Mouse (Mus musculus) CH12.LX (cell line): ENCODE data around the gene Pax6. TPM values are rescaled to one million over a fixed set of nuclear protein-coding genes. Genes with fewer than 3 reads are reported as not detected.

ENCODE experiments used
- DNase-seq: peaks from one replicate; pipeline ENCODE4 v3.0.0-alpha.2; 2013; ENCODE audit errors: extremely low read depth
- H3K27ac ChIP-seq: 2 replicates; pipeline ENCODE4 v1.5.1; 2012; ENCODE audit warnings: low read depth, mild to moderate bottlenecking, control low read depth, moderate library complexity; ENCODE audit not compliant: insufficient read depth
- H3K27me3 ChIP-seq: replicated peaks from 2 replicates; pipeline ENCODE3; 2012; ENCODE audit warnings: inconsistent platforms
- H3K36me3 ChIP-seq, 2 experiments: replicated peaks in 1 of 2; 2 replicates each; pipeline versions ENCODE3 to v1.6.1; 2012; ENCODE audit warnings: inconsistent platforms in 1 of 2, low read length in 1 of 2, mild to moderate bottlenecking in 1 of 2, mixed read lengths in 1 of 2, moderate library complexity in 1 of 2; ENCODE audit not compliant: control insufficient read depth in 1 of 2, insufficient read depth in 1 of 2
- H3K4me1 ChIP-seq, 2 experiments: 2 replicates each; pipeline ENCODE4 v1.6.1; 2012; ENCODE audit warnings: inconsistent platforms in 1 of 2, moderate library complexity in 1 of 2; ENCODE audit not compliant: insufficient read depth in 2 of 2, control insufficient read depth in 1 of 2
- H3K4me2 ChIP-seq: 2 replicates; pipeline ENCODE4 v1.6.1; 2012; ENCODE audit warnings: low read depth, mild to moderate bottlenecking, control low read depth; ENCODE audit not compliant: poor library complexity, insufficient read depth, severe bottlenecking
- H3K4me3 ChIP-seq, 3 experiments: fragments of 150-350 bp in 1 of 3; sonication (generic) in 1 of 3; replicated peaks in 1 of 3; 2 replicates each; pipeline versions ENCODE3 to v1.5.1; 2011 to 2012; ENCODE audit warnings: low read depth in 2 of 3, low read length in 2 of 3, mild to moderate bottlenecking in 2 of 3, moderate library complexity in 2 of 3, control low read depth in 1 of 3, improper control_type of control experiment in 1 of 3, inconsistent platforms in 1 of 3, mixed read lengths in 1 of 3; ENCODE audit not compliant: poor library complexity in 1 of 3
- H3K79me2 ChIP-seq: replicated peaks from 2 replicates; pipeline ENCODE4 v1.6.1; 2012; ENCODE audit warnings: mild to moderate bottlenecking, moderate library complexity; ENCODE audit not compliant: control insufficient read depth, poor library complexity, insufficient read depth, severe bottlenecking; ENCODE audit errors: extremely low read depth
- H3K9ac ChIP-seq: 2 replicates; pipeline ENCODE4 v1.6.1; 2012; ENCODE audit warnings: low read depth, mild to moderate bottlenecking, control low read depth, moderate library complexity; ENCODE audit not compliant: insufficient read depth
- H3K9me3 ChIP-seq: replicated peaks from 2 replicates; pipeline ENCODE3; 2012; ENCODE audit warnings: low read length, inconsistent platforms, mixed read lengths
- BHLHE40 ChIP-seq: IDR thresholded peaks from 2 replicates; pipeline ENCODE4 v1.6.1; 2011; ENCODE audit warnings: mild to moderate bottlenecking, low read depth, low read length, improper control_type of control experiment
- CHD2 ChIP-seq: IDR thresholded peaks from 2 replicates; pipeline ENCODE4 v1.6.1; 2011; ENCODE audit warnings: low read length, improper control_type of control experiment
- CTCF ChIP-seq, 2 experiments: IDR thresholded peaks in 1 of 2; conservative IDR thresholded peaks in 1 of 2; 2 replicates each; pipeline ENCODE4 v1.5.1; 2011 to 2012; ENCODE audit warnings: low read depth in 2 of 2, low read length in 2 of 2, improper control_type of control experiment in 1 of 2, inconsistent platforms in 1 of 2, mild to moderate bottlenecking in 1 of 2, moderate library complexity in 1 of 2
- E2F4 ChIP-seq: IDR thresholded peaks from 2 replicates; pipeline ENCODE4 v1.6.1; 2011; ENCODE audit warnings: low read depth, low read length, improper control_type of control experiment; ENCODE audit not compliant: insufficient replicate concordance
- EP300 ChIP-seq: IDR thresholded peaks from 2 replicates; pipeline ENCODE4 v1.6.1; 2011; ENCODE audit warnings: low read length, improper control_type of control experiment
- HCFC1 ChIP-seq: IDR thresholded peaks from 2 replicates; pipeline ENCODE4 v1.6.1; 2012; ENCODE audit warnings: low read depth, mild to moderate bottlenecking, inconsistent platforms, low read length, improper control_type of control experiment
- JUND ChIP-seq: conservative IDR thresholded peaks from 2 replicates; pipeline ENCODE4 v1.6.1; 2011; ENCODE audit warnings: low read depth, low read length, improper control_type of control experiment
- KAT2A ChIP-seq: IDR thresholded peaks from 2 replicates; pipeline ENCODE4 v1.6.1; 2012; ENCODE audit warnings: low read length, improper control_type of control experiment, inconsistent platforms; ENCODE audit not compliant: insufficient replicate concordance
- MAX ChIP-seq: IDR thresholded peaks from 2 replicates; pipeline ENCODE4 v1.6.1; 2011; ENCODE audit warnings: low read length, improper control_type of control experiment
- NRF1 ChIP-seq: IDR thresholded peaks from 2 replicates; pipeline ENCODE4 v1.6.1; 2014; ENCODE audit warnings: low read depth, mild to moderate bottlenecking, inconsistent platforms, low read length, improper control_type of control experiment, moderate library complexity
- PAX5 ChIP-seq: IDR thresholded peaks from 2 replicates; pipeline ENCODE4 v1.6.1; 2012; ENCODE audit warnings: low read length, inconsistent platforms, mixed read lengths
- RAD21 ChIP-seq: IDR thresholded peaks from 2 replicates; pipeline ENCODE4 v1.6.1; 2011; ENCODE audit warnings: low read depth, mild to moderate bottlenecking, low read length, improper control_type of control experiment, moderate library complexity
- RCOR1 ChIP-seq: conservative IDR thresholded peaks from 2 replicates; pipeline ENCODE4 v1.6.1; 2012; ENCODE audit warnings: low read depth, mild to moderate bottlenecking, inconsistent platforms, low read length, improper control_type of control experiment
- SIN3A ChIP-seq: IDR thresholded peaks from 2 replicates; pipeline ENCODE4 v1.6.1; 2012; ENCODE audit warnings: low read length, improper control_type of control experiment, inconsistent platforms
- SMC3 ChIP-seq: IDR thresholded peaks from 2 replicates; pipeline ENCODE4 v1.6.1; 2011; ENCODE audit warnings: low read depth, low read length, improper control_type of control experiment
- TBP ChIP-seq: conservative IDR thresholded peaks from 2 replicates; pipeline ENCODE4 v1.6.1; 2011; ENCODE audit warnings: low read depth, low read length, improper control_type of control experiment
- TCF12 ChIP-seq: IDR thresholded peaks from 2 replicates; pipeline ENCODE4 v1.6.1; 2014; ENCODE audit warnings: low read depth, mild to moderate bottlenecking, inconsistent platforms, low read length, improper control_type of control experiment
- UBTF ChIP-seq: IDR thresholded peaks from 2 replicates; pipeline ENCODE4 v1.6.1; 2012; ENCODE audit warnings: low read depth, mild to moderate bottlenecking, inconsistent platforms, low read length, improper control_type of control experiment, moderate library complexity
- USF1 ChIP-seq: IDR thresholded peaks from 2 replicates; pipeline ENCODE4 v1.6.1; 2014; ENCODE audit warnings: low read depth, mild to moderate bottlenecking, inconsistent platforms, low read length, improper control_type of control experiment
- USF2 ChIP-seq: conservative IDR thresholded peaks from 2 replicates; pipeline ENCODE4 v1.6.1; 2011; ENCODE audit warnings: low read depth, low read length, improper control_type of control experiment
- ZC3H11A ChIP-seq: IDR thresholded peaks from 2 replicates; pipeline ENCODE4 v1.6.1; 2012; ENCODE audit warnings: low read depth, mild to moderate bottlenecking, inconsistent platforms, low read length, improper control_type of control experiment
- ZKSCAN1 ChIP-seq: IDR thresholded peaks from 2 replicates; pipeline ENCODE4 v1.6.1; 2012; ENCODE audit warnings: low read depth, inconsistent platforms, low read length, improper control_type of control experiment, borderline replicate concordance
- ZNF384 ChIP-seq: IDR thresholded peaks from 2 replicates; pipeline ENCODE4 v1.6.1; 2012; ENCODE audit warnings: low read depth, low read length, improper control_type of control experiment, inconsistent platforms
- dilution Hi-C: fragments of 300-500 bp; cut with MboI; formaldehyde crosslinking; loops from 2 replicates; pipeline ENCODE4 v1.14.3; 2020; ENCODE audit warnings: low sequenced_read_pairs; ENCODE audit not compliant: extremely low pct_unique_long_range_greater_than_20kb, extremely low pct_ligation_motif_present
- in situ Hi-C: fragments of 300-500 bp; cut with MboI; formaldehyde crosslinking; loops from 3 replicates; pipeline ENCODE4 v1.14.3; 2019; ENCODE audit warnings: low sequenced_read_pairs, low pct_ligation_motif_present, low pct_unique_long_range_greater_than_20kb, mixed read lengths
- polyA plus RNA-seq: library from polyadenylated mRNA; unstranded; fragments of >175 nt; gene quantifications from 2 replicates; pipeline ENCODE4 v1.2.1, GENCODE M21; 2012; ENCODE audit warnings: low read depth; ENCODE audit not compliant: insufficient read length
- total RNA-seq, 2 experiments: library from RNA; depleted of rRNA; stranded (reverse); fragments of 300-350 nt in 1 of 2; fragments of >200 nt in 1 of 2; gene quantifications; 2 replicates each; pipeline ENCODE4 v1.2.3; 2012 to 2014

Gene Pax6
- total and polyA plus RNA-seq, 3 experiments = 0.17 to 0.30 TPM; not detected in 1

- H3K27me3 ChIP-seq = no peaks in the 10 kb centered on the region
- dilution Hi-C loops = no loop called here
- H3K4me3 ChIP-seq = no peak overlapping the region
- H3K27ac ChIP-seq = no peak overlapping the region
- no peaks in the 10 kb centered on the region for H3K4me1 ChIP-seq
- no peak for TF ChIP-seq USF1
- TF ChIP-seq USF2 = no peak
- TF ChIP-seq UBTF = no peak
- no peak for TF ChIP-seq JUND
- no peak for TF ChIP-seq BHLHE40
- no peak for TF ChIP-seq SMC3
- no peak for TF ChIP-seq KAT2A
- TF ChIP-seq PAX5 = no peak
- TF ChIP-seq E2F4 = no peak
- TF ChIP-seq HCFC1 = no peak
- no peak for TF ChIP-seq TCF12
- TF ChIP-seq TBP = no peak
- TF ChIP-seq SIN3A = no peak
- no peak for TF ChIP-seq RAD21
- no peak for TF ChIP-seq CTCF (conservative IDR thresholded peaks at IDR 0.05 in 1 of 2, IDR thresholded peaks at IDR 0.05 in 1 of 2; ENCODE audit: low read depth in 2 of 2, low read length in 2 of 2)
- TF ChIP-seq ZC3H11A = no peak
- no peak for TF ChIP-seq EP300
- TF ChIP-seq NRF1 = no peak
- no peak for TF ChIP-seq RCOR1
- TF ChIP-seq, all 38 proteins: peak for 0
- peaks cover 0 to 1% of the 10 kb centered on the region in 2 experiments for H3K36me3 ChIP-seq
- H3K9me3 ChIP-seq = no peaks in the 10 kb centered on the region
- H3K9ac ChIP-seq = no peak overlapping the region
- DNase-seq = no peak
- no peaks in the 10 kb centered on the region for H3K79me2 ChIP-seq
- H3K4me2 ChIP-seq = no peak overlapping the region
- in situ Hi-C loops = no loop called here
These were observed 67.5 kb downstream of the Pax6 start for GRCm38 (mm10) chr2:105736166-105736565.

GRCm38 (mm10) chr2:105746896-105747295, 78.2 kb downstream of the Pax6 start:
- no peak for TF ChIP-seq CHD2
- no peak for TF ChIP-seq ZKSCAN1
- TF ChIP-seq PAX5 = no peak
- no peak for TF ChIP-seq MAX
- no peak for TF ChIP-seq E2F4
- TF ChIP-seq ZNF384 = no peak
- no peak for TF ChIP-seq TCF12
- TF ChIP-seq USF2 = no peak
- TF ChIP-seq ZC3H11A = no peak
- Histone ChIP-seq H3K27ac (no peak overlapping the region), H3K4me2 (no peak overlapping the region), H3K9me3 (no peaks in the 10 kb centered on the region), H3K79me2 (no peaks in the 10 kb centered on the region), H3K27me3 (no peaks in the 10 kb centered on the region), H3K36me3 (peaks cover 0 to 8% of the 10 kb centered on the region in 2 experiments), H3K9ac (no peak overlapping the region), H3K4me1 (no peaks in the 10 kb centered on the region), H3K4me3 (no peak overlapping the region)
- in situ Hi-C loops (no loop called here), dilution Hi-C loops (no loop called here)
- no peak for DNase-seq

Other genes with a start within 250 kb of the Pax6 start
- 11.6 and 15.4 TPM in 2 replicates for gene Elp4, start 235.7 kb downstream of the Pax6 start, total RNA-seq (2012; rRNA removed)
- gene Elp4, start 235.7 kb downstream of the Pax6 start, total RNA-seq (2014; rRNA removed) = 31.2 and 34.7 TPM in 2 replicates
- gene Elp4, start 235.7 kb downstream of the Pax6 start, polyA plus RNA-seq = 21.3 and 23.8 TPM in 2 replicates
- gene Immp1l, start 235.7 kb downstream of the Pax6 start, total RNA-seq (2012; rRNA removed) = 32.5 and 40.7 TPM in 2 replicates
- 103 and 107 TPM in 2 replicates for gene Immp1l, start 235.7 kb downstream of the Pax6 start, total RNA-seq (2014; rRNA removed)
- gene Immp1l, start 235.7 kb downstream of the Pax6 start, polyA plus RNA-seq = 37.0 and 40.4 TPM in 2 replicates